Comparison of ENCODE assay signal across 7 mouse cellular contexts in the genomic region with DNA sequence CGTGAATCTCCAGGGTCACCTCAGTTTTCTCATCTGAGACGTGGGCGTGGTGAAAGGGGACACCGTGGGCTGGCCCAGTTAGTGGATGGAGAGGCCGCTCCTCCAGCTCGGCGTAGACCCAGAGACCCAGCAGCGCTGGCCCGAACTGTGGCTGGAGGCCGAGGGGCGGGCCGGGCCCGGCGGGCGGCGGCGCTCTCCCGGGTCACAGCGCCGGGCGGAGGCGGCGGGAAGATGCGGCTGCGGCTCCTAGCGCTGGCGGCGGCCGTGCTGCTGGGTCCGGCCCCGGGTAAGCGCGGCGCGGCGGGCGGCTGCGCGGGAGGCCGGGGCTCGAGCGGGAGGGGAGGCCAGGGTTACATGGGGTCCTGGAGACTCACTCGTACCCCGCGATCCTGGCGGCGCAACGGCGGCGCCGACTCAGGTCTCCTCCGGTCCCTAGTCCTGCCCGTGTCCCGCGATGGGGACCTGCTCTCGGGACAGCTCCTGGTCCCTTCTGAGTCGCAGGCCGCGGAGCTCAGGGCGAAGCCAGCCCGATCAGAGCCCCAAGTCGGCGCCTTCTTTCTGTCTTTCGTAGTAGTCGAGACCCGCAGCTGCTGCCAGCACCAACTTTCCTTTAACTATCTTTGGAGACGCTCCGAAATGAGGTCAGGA. TPM values are rescaled to one million over a fixed set of nuclear protein-coding genes. Genes with fewer than 3 reads are reported as not detected.
A peak's percentile ranks its signal among the peaks of the same experiment; 100 is the strongest.
DNase-seq lines count a peak whose midpoint lies in the region; ATAC-seq and TF ChIP-seq lines count a peak whose summit lies in the region.

A gene (plus strand): TSS at position 76 of the 648 bp plus-strand sequence.

- no peaks in the 10 kb centered on the region for H3K27me3 ChIP-seq in embryonic facial prominence, embryonic 12.5 days
- no peaks in the 10 kb centered on the region; the same call in 1 of the 2 replicates for H3K27me3 ChIP-seq in kidney, adult 2 months (replicated peaks; ENCODE audit: control insufficient read depth, insufficient read depth, low read length)
- peaks cover 5% of the 10 kb centered on the region; the same call in 1 of the 2 replicates for H3K27me3 ChIP-seq in limb, embryonic 15.5 days

- peaks cover 27% of the 10 kb centered on the region for H3K4me1 ChIP-seq in embryonic facial prominence, embryonic 12.5 days
- no peaks in the 10 kb centered on the region for H3K4me1 ChIP-seq in kidney, adult 2 months (ENCODE audit: control insufficient read depth, insufficient read depth, low read length)
- peaks cover 36% of the 10 kb centered on the region for H3K4me1 ChIP-seq in limb, embryonic 15.5 days

- TF ChIP-seq POLR2A in kidney, adult 2 months (IDR thresholded peaks at IDR 0.05; ENCODE audit: low read depth, low read length): no peak

- peak within 1 kb of the TSS; percentile 59 for H3K4me3 ChIP-seq in embryonic facial prominence, embryonic 12.5 days
- peak within 1 kb of the TSS; percentile 52 for H3K4me3 ChIP-seq in kidney, adult 2 months (ENCODE audit: insufficient read depth, low read depth, low read length)
- peak within 1 kb of the TSS; percentile 61 for H3K4me3 ChIP-seq in limb, embryonic 15.5 days

- under 1% methylated on average over 68 of the region's 68 CpGs for WGBS in embryonic facial prominence, embryonic 12.5 days
- 1% methylated on average over 68 of the region's 68 CpGs for WGBS in kidney, adult 2 months
- WGBS in limb, embryonic 15.5 days: under 1% methylated on average over 59 of the region's 68 CpGs

- ATAC-seq in embryonic facial prominence, embryonic 12.5 days (ENCODE audit: insufficient number of reproducible peaks, insufficient read depth, low FRiP score, low TSS enrichment): peak; percentile 77
- peak; percentile 83 for ATAC-seq in limb, embryonic 15.5 days (ENCODE audit: insufficient number of reproducible peaks, low FRiP score, low TSS enrichment, low read depth)

- no peaks in the 10 kb centered on the region for H3K9me3 ChIP-seq in embryonic facial prominence, embryonic 12.5 days
- no peaks in the 10 kb centered on the region for H3K9me3 ChIP-seq in limb, embryonic 15.5 days

- TF ChIP-seq CTCF in kidney, adult 2 months (conservative IDR thresholded peaks at IDR 0.05; ENCODE audit: insufficient read depth, insufficient read length, low read depth, low read length): no peak

- H3K4me2 ChIP-seq in embryonic facial prominence, embryonic 12.5 days (replicated peaks): peak within 1 kb of the TSS; percentile 72
- peak within 1 kb of the TSS; percentile 79 for H3K4me2 ChIP-seq in limb, embryonic 15.5 days

- H3K9ac ChIP-seq in embryonic facial prominence, embryonic 12.5 days: peak within 1 kb of the TSS; percentile 68
- H3K9ac ChIP-seq in limb, embryonic 15.5 days: peak within 1 kb of the TSS; percentile 56

- DNase-seq in brain, adult 2 months (ENCODE audit: low read depth, low spot score): peak; percentile 15
- DNase-seq in heart, adult 8-10 months (ENCODE audit: low spot score): peak; percentile 53
- DNase-seq in kidney, adult 2 months: peak; percentile 63
- peak; percentile 76 for DNase-seq in neural tube, embryonic 10.5 days (ENCODE audit: extremely low spot score, low spot score)
- DNase-seq in urinary bladder, adult 2 months (ENCODE audit: low spot score): peak; percentile 40

- H3K27ac ChIP-seq in embryonic facial prominence, embryonic 12.5 days: 0 out of 2 replicates have a peak within 1 kb of the TSS, but pooled peaks have one; percentile 46
- peak within 1 kb of the TSS; percentile 35; the same call in 1 of the 2 replicates for H3K27ac ChIP-seq in kidney, adult 2 months (ENCODE audit: insufficient read depth, low read depth, low read length)
- peak within 1 kb of the TSS; percentile 69 for H3K27ac ChIP-seq in limb, embryonic 15.5 days

- no peaks in the 10 kb centered on the region for H3K36me3 ChIP-seq in embryonic facial prominence, embryonic 12.5 days
- H3K36me3 ChIP-seq in kidney, adult 2 months (ENCODE audit: control insufficient read depth, insufficient read depth, low read length): no peaks in the 10 kb centered on the region
- no peaks in the 10 kb centered on the region for H3K36me3 ChIP-seq in limb, embryonic 15.5 days

RNA-seq across cellular contexts. Expression of the gene that starts here (rescaled TPM):
- 10.5 and 12.8 TPM in 2 replicates for polyA plus RNA-seq in embryonic facial prominence, embryonic 12.5 days (2016; fragmentation: Nextera tagmentation; extraction: Ambion mirVana)
- 1 to 10 TPM; 5.6 to 8.9 (median 7.5) TPM for total RNA-seq in heart, adult 8-10 months (2022)
- polyA plus RNA-seq in kidney, adult 2 months (2012; rRNA removed): 8.0 and 8.3 TPM in 2 replicates
- 26.3 and 31.6 TPM in 2 replicates for polyA plus RNA-seq in limb, embryonic 15.5 days (2015; fragmentation: Nextera tagmentation; extraction: Ambion mirVana)
- polyA plus RNA-seq in urinary bladder, adult 2 months (2012; rRNA removed): 17.0 and 19.0 TPM in 2 replicates

Comparison
In these comparisons a context has a peak if more than half of its experiments do, and no peak if none do; other contexts are left out.
1. Peak in every context shown above with its lines: DNase-seq, ATAC-seq, H3K4me3 ChIP-seq and H3K27ac ChIP-seq.
2. DNase-seq: peak in every context shown above with its lines; median percentile 76 in neural tube, embryonic 10.5 days; 63 in kidney, adult 2 months; 53 in heart, adult 8-10 months; 40 in urinary bladder, adult 2 months; 15 in brain, adult 2 months.